Mouse (Mus musculus): ENCODE data around the gene Ppara. TPM values are rescaled to one million over a fixed set of nuclear protein-coding genes. Genes with fewer than 3 reads are reported as not detected.
"Not testable (repeated sequence)": the region's sequence is repeated elsewhere in the genome, so short reads cannot be mapped to it uniquely, and the experiment has no call there.

Gene Ppara
- polyA plus RNA-seq, 1 experiment from 2014 or later = 1.5 TPM

DNA sequence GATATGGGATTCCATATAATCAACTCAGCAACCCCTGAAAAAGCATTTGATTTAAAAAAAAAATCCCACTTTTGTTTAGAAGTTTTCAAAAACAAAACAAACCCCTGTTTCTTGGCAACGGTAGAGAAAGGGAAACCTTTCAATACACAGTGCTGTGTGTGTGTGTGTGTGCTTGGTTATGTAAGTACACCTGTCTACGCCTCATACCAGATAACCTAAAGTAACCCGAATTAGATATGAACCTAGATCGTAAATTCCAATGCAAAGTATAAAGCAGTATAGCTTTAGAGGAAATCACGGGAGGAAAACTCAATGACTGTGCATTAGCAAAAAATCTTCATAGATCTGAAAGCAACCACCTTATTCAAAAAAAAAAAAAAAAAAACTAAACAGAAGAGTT is 31.9 kb downstream of the Ppara start:
- ATAC-seq (ENCODE audit: low FRiP score) = no peak
- no peak overlapping the region for H3K9ac ChIP-seq (replicated peaks)

DNA sequence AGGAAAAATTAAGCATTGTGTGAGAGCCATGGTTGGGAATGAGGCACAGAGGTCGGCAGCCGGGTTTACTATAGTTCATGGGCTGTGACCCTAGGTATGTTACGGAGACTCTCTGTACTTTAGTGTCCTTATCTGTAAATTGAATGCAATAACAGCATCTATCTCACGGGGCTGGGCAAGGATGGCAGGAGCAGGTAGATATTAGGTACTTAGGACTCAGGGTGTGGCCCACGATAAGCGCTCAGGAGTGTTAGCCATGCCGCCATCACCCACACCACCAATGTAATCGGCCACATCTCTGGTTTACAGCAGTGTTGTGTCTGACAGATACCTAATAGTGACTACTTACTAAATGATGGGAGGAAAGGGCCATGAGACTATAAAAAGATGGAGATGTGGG is 34.2 kb downstream of the Ppara start:
- Histone ChIP-seq H3K27ac (replicated peaks) (no peak overlapping the region), H3K9ac (replicated peaks) (no peak overlapping the region), H3K4me3 (replicated peaks) (no peak overlapping the region), H3K36me3 (no peaks in the 10 kb centered on the region), H3K4me1 (no peaks in the 10 kb centered on the region), H3K27me3 (replicated peaks) (no peaks in the 10 kb centered on the region), H3K9me3 (replicated peaks) (no peaks in the 10 kb centered on the region), H3K4me2 (no peak overlapping the region)
- 94% methylated on average over 8 of the region's 8 CpGs for WGBS
- ATAC-seq (ENCODE audit: low FRiP score) = no peak

More for the DNA sequence above, 31.9 kb downstream of the Ppara start:
- no peaks in the 10 kb centered on the region for H3K36me3 ChIP-seq
- no peak overlapping the region for H3K4me3 ChIP-seq (replicated peaks)
- no peak overlapping the region for H3K4me2 ChIP-seq
- no peaks in the 10 kb centered on the region for H3K27me3 ChIP-seq (replicated peaks)
- 93% methylated on average over 5 of the region's 5 CpGs for WGBS
- no peaks in the 10 kb centered on the region for H3K4me1 ChIP-seq
- no peak overlapping the region for H3K27ac ChIP-seq (replicated peaks)
- H3K9me3 ChIP-seq (replicated peaks) = no peaks in the 10 kb centered on the region

DNA sequence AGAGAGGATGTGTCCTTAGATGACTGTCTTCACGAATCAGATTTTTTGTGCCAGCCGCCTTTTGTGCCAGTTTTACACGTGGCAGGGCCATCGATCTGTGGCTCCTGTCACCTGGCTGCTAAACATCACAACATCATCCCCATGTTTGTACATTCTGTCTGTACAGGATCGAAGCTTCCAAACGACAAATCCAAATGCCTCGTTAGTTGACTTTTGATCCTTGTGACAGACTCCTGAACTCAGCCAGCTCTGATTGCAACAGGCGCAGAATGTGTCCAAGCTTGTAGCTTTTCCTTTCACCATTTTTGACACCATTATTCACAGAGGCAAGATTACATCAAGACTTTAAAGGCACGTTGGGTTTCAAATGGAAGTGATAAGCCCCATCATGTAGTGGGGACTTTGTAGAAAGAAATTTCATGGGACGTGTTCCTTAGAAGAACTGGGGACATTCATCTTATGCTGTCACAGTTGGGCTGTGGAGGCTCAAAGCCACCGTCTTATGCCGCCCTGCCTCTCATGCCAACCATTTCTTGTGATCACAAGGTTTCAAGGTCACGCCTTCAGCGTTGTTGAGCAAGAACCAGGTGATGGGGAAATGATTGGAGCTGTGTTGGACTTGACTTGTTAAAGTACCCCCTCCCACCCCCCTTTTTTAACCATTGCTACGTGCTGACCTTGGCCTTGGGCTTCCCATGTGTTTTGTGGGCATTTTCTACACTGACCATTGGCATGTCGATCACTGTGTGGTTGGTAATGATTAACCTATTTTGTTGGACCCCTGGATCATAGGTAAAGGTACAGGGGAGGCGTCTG is 36.7 kb downstream of the Ppara start:
- H3K4me1 ChIP-seq = no peaks in the 10 kb centered on the region
- ATAC-seq (ENCODE audit: low FRiP score) = no peak
- H3K4me2 ChIP-seq = no peak overlapping the region
- WGBS = 89% methylated on average over 17 of the region's 17 CpGs
- no peak overlapping the region for H3K27ac ChIP-seq (replicated peaks)
- H3K36me3 ChIP-seq = no peaks in the 10 kb centered on the region
- H3K9me3 ChIP-seq (replicated peaks) = no peaks in the 10 kb centered on the region
- no peak overlapping the region for H3K4me3 ChIP-seq (replicated peaks)
- no peaks in the 10 kb centered on the region for H3K27me3 ChIP-seq (replicated peaks)
- H3K9ac ChIP-seq (replicated peaks) = no peak overlapping the region

DNA sequence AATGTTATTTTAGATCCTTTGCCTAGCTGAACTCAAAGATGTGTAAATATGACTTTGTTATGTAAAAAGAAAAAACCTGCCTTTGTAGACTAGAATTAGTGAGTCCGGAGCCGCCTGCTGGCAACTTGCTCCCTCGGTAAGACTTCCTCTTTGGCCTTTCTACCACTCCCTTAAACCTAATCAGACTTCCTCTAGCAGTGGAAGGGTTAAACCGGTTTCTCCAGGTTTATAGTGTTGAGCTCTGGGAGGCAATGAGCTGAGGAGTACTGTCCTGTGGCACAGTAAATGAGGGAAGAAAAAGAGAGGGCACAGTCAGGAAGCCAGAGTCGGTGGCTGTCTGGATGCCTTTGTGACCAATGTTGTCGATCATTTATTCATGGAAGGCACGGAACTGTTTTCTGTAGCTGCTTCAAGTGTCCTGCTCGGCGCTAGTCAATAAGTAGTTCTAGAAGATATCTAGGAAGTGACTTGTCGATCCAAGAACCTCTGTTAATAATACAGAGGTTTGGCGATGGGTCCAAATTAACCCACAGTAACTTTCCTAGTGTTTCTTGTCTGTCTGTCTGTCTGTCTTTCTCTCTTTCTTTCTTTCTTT is 37.5 kb downstream of the Ppara start:
- no peak overlapping the region for H3K4me3 ChIP-seq (replicated peaks)
- no peaks in the 10 kb centered on the region for H3K4me1 ChIP-seq
- H3K27me3 ChIP-seq (replicated peaks) = no peaks in the 10 kb centered on the region
- H3K9me3 ChIP-seq (replicated peaks) = no peaks in the 10 kb centered on the region
- WGBS = 74% methylated on average over 11 of the region's 11 CpGs
- H3K27ac ChIP-seq (replicated peaks) = no peak overlapping the region
- H3K9ac ChIP-seq (replicated peaks) = no peak overlapping the region
- H3K36me3 ChIP-seq = no peaks in the 10 kb centered on the region
- no peak for ATAC-seq (ENCODE audit: low FRiP score)
- no peak overlapping the region for H3K4me2 ChIP-seq

DNA sequence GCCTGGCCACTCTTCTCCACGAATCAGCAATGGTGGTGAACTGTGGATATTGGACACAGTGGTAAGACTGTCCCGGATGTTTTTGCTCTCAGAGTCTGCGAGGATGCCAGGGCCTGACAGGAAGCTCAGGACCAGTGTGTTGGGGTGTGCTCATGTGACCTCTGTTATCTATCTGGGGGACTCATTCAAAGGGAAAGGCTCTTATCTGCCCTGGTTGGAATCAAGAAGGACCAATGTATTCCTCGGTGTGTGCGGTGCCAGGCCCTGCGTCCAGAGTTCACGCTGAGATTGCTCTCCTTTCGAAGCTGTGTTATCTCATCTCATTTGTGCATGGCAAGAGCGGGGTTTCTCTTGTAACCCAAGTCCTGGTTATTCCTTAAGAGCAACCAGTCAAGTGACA is 39.6 kb downstream of the Ppara start:
- H3K36me3 ChIP-seq = no peaks in the 10 kb centered on the region
- 94% methylated on average over 9 of the region's 9 CpGs for WGBS
- no peak for ATAC-seq (ENCODE audit: low FRiP score)
- no peak overlapping the region for H3K9ac ChIP-seq (replicated peaks)
- no peaks in the 10 kb centered on the region for H3K27me3 ChIP-seq (replicated peaks)
- no peaks in the 10 kb centered on the region for H3K4me1 ChIP-seq
- no peak overlapping the region for H3K4me3 ChIP-seq (replicated peaks)
- no peak overlapping the region for H3K4me2 ChIP-seq
- no peak overlapping the region for H3K27ac ChIP-seq (replicated peaks)
- no peaks in the 10 kb centered on the region for H3K9me3 ChIP-seq (replicated peaks)

DNA sequence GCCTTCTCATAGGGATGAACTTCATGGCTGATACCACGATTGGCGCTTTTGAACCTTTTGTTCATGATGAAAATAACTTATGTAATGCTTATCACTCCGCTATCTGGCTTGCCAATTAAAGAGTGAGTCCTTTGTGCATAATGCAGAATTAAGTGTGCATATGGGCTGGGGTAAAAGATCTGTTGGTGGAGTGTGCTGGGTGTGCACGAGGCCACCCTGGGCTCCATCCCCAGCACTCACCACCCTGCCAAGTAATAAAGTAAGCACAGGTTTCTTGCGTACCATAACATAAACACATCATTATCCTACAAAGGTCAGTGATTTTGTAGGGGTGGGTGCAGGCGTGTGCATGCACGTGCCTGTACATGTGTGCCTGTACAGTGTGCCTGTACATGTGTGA is 40.2 kb downstream of the Ppara start:
- Histone ChIP-seq H3K36me3 (no peaks in the 10 kb centered on the region), H3K4me2 (no peak overlapping the region), H3K9ac (replicated peaks) (no peak overlapping the region), H3K27me3 (replicated peaks) (no peaks in the 10 kb centered on the region), H3K9me3 (replicated peaks) (no peaks in the 10 kb centered on the region), H3K4me1 (no peaks in the 10 kb centered on the region), H3K4me3 (replicated peaks) (no peak overlapping the region), H3K27ac (replicated peaks) (no peak overlapping the region)
- ATAC-seq (ENCODE audit: low FRiP score) = no peak
- 89% methylated on average over 7 of the region's 7 CpGs for WGBS

DNA sequence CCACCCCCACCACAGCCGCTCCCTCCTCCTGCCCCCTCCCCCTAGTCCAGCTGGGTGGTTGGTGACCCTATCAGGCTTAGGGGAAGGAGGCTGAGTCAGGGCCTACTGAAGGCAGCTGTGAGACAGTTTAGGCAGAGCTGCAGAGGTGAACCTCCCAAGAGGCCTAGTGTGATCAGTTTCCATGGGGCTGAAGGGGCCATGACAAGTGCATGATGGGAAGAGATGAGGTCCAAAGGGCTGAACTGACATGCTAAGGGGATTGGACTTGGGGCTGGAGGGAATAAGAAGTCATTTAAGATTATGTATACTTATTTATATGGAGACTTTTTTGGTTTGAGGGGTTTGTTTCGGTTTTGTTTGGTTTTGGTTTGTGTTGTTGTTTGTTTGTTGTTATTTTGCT is 41.5 kb downstream of the Ppara start:
- Histone ChIP-seq H3K27me3 (replicated peaks) (no peaks in the 10 kb centered on the region), H3K36me3 (no peaks in the 10 kb centered on the region), H3K9me3 (replicated peaks) (no peaks in the 10 kb centered on the region), H3K4me3 (replicated peaks) (no peak overlapping the region), H3K4me2 (no peak overlapping the region), H3K4me1 (no peaks in the 10 kb centered on the region), H3K27ac (replicated peaks) (no peak overlapping the region), H3K9ac (replicated peaks) (no peak overlapping the region)
- WGBS = 80% methylated on average over 2 of the region's 2 CpGs
- ATAC-seq (ENCODE audit: low FRiP score) = no peak

DNA sequence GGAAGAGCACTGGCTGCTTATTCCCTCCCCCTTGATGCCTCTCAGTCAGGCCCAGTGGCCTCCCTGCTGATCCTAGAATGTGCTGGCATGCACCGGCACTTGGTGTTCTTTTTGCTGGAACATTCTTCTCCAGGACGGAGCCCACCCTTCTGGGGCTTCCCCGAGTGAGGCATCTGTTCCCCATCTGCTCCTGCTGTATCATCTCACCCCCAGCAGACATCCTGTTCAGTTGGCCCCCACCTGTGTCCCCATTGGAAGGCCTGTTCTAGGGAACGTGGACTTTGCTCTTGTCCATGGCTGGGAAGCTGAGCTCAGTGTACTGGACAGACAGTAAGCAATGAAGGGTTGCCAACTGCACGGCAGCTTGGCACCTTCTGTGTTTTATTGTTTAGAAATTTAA is 42.0 kb downstream of the Ppara start:
- no peak for ATAC-seq (ENCODE audit: low FRiP score)
- no peaks in the 10 kb centered on the region for H3K9me3 ChIP-seq (replicated peaks)
- no peak overlapping the region for H3K4me3 ChIP-seq (replicated peaks)
- H3K4me2 ChIP-seq = no peak overlapping the region
- no peaks in the 10 kb centered on the region for H3K36me3 ChIP-seq
- no peaks in the 10 kb centered on the region for H3K27me3 ChIP-seq (replicated peaks)
- H3K4me1 ChIP-seq = no peaks in the 10 kb centered on the region
- no peak overlapping the region for H3K9ac ChIP-seq (replicated peaks)
- WGBS = 73% methylated on average over 5 of the region's 5 CpGs
- H3K27ac ChIP-seq (replicated peaks) = no peak overlapping the region

DNA sequence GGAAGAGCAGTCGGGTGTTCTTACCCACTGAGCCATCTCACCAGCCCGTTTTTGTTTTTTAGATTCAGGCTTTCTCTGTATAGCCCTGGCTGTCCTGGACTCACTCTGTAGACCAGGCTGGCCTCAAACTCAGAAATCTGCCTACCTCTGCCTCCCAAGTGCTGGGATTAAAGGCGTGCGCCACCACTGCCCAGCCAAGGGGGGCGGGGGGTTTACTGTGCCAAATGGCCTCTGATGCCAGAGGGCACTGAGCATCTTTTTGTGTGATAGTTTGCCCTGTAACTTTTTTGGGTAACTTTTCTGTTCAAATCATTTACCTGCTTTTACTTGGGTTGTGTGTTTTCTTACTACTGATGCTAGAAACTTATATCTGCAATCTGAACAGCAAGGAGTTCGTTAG is 44.1 kb downstream of the Ppara start:
- not testable (repeated sequence) for ATAC-seq (ENCODE audit: low FRiP score); H3K9ac ChIP-seq (replicated peaks); H3K36me3 ChIP-seq; H3K4me2 ChIP-seq; H3K27me3 ChIP-seq (replicated peaks); H3K4me3 ChIP-seq (replicated peaks); H3K27ac ChIP-seq (replicated peaks); H3K9me3 ChIP-seq (replicated peaks); H3K4me1 ChIP-seq
- 93% methylated on average over 6 of the region's 6 CpGs for WGBS

DNA sequence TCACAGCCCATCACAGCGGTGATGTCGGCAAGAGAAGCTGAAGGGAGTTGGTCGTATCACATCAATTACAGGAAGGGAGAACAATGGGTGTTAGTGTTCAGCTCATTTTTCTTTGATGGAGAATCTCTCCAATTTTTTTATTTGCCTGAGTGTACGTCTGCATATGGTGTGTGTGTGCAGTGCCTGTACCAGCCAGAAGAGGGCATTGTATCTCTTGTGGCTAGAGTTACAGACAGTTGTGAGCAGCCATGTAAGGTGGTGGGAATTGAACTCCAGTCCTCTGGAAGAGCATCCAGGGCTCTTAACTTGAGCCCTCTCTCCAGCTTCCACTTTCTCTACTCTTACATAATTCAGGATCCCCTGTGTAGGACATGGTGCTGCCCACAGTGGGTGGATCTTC is 48.4 kb downstream of the Ppara start:
- Histone ChIP-seq H3K4me1 (no peaks in the 10 kb centered on the region), H3K36me3 (no peaks in the 10 kb centered on the region), H3K9ac (replicated peaks) (no peak overlapping the region), H3K4me3 (replicated peaks) (no peak overlapping the region), H3K9me3 (replicated peaks) (no peaks in the 10 kb centered on the region), H3K4me2 (no peak overlapping the region), H3K27me3 (replicated peaks) (no peaks in the 10 kb centered on the region), H3K27ac (replicated peaks) (no peak overlapping the region)
- 91% methylated on average over 4 of the region's 4 CpGs for WGBS
- ATAC-seq (ENCODE audit: low FRiP score) = no peak

DNA sequence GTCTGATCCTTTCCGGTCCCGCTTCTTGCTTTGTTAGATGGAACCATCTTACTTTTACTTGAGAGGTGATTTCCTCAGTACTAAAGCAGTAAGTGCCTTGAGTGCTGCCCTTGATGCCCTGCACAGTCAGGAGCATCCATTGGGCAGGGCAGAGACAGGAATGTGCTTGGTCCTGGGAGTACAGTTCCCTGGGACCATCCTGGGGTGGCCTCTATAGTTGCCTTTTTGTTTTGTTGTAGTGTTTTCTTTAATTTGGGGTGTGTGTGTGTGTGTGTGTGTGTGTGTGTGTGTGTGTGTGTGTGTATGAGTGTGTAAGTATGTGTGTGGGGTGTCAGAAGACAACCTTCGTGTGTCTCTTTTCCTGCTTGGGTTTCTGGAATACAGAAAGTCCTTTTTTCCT is 49.6 kb downstream of the Ppara start:
- no peak overlapping the region for H3K4me3 ChIP-seq (replicated peaks)
- no peaks in the 10 kb centered on the region for H3K4me1 ChIP-seq
- H3K27me3 ChIP-seq (replicated peaks) = no peaks in the 10 kb centered on the region
- no peak overlapping the region for H3K4me2 ChIP-seq
- no peak overlapping the region for H3K9ac ChIP-seq (replicated peaks)
- ATAC-seq (ENCODE audit: low FRiP score) = no peak
- H3K27ac ChIP-seq (replicated peaks) = no peak overlapping the region
- 98% methylated on average over 3 of the region's 3 CpGs for WGBS
- H3K9me3 ChIP-seq (replicated peaks) = no peaks in the 10 kb centered on the region
- H3K36me3 ChIP-seq = no peaks in the 10 kb centered on the region

DNA sequence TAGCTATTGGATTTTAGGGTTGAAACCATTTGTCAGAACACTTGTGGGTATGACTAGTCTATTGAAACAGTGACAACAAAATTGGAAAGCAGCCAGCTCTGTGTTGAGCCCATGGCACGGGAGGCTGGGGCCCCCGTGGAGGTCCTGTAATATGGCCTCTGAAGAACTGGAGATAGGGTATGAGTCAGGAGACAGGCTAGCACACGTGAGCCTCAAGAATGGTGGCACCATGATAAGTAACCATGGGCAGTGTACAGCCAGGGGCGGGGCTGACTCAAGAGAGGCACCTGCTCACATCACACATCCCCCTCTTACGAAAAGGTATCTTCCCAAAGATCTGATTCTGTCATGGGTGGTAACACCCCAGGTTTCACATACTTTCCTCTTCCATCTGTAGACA is 51.9 kb downstream of the Ppara start:
- no peaks in the 10 kb centered on the region for H3K27me3 ChIP-seq (replicated peaks)
- no peak overlapping the region for H3K4me3 ChIP-seq (replicated peaks)
- no peak overlapping the region for H3K9ac ChIP-seq (replicated peaks)
- H3K4me1 ChIP-seq = no peaks in the 10 kb centered on the region
- no peak for ATAC-seq (ENCODE audit: low FRiP score)
- no peak overlapping the region for H3K27ac ChIP-seq (replicated peaks)
- H3K4me2 ChIP-seq = no peak overlapping the region
- no peaks in the 10 kb centered on the region for H3K9me3 ChIP-seq (replicated peaks)
- 83% methylated on average over 5 of the region's 5 CpGs for WGBS
- H3K36me3 ChIP-seq = no peaks in the 10 kb centered on the region
